Mouse (Mus musculus) kidney, adult 18-20 months (tissue): ENCODE results near the gene Glt6d1.
A peak's percentile ranks its signal among the peaks of the same experiment; 100 is the strongest.
"Not testable (repeated sequence)": the region's sequence is repeated elsewhere in the genome, so short reads cannot be mapped to it uniquely, and the experiment has no call there.

ENCODE experiments used
- DNase-seq: peaks from one replicate; pipeline ENCODE4 v3.0.0; 2021

Glt6d1 gene

DNA sequence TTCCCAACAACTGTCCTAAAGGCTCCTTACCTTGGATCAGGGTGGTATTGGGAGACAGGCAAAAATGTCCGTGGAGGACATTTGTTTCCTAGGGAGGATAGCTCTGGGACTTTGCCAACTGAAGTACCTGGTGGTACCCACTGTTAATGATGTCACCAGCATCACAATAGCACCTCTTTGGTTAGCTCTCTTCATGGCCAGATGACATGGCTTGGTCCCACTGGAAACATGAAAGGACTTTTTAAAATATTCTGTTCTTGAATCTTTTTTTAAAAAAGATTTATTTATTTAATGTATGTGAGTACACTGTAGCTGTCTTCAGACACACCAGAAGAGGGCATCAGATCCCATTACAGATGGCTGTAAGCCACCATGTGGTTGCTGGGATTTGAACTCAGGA lies at the start of gene Glt6d1:
Gene Glt6d1 (minus strand): TSS at position 101 of the 400 bp plus-strand sequence.
- not testable (repeated sequence) for DNase-seq

DNA sequence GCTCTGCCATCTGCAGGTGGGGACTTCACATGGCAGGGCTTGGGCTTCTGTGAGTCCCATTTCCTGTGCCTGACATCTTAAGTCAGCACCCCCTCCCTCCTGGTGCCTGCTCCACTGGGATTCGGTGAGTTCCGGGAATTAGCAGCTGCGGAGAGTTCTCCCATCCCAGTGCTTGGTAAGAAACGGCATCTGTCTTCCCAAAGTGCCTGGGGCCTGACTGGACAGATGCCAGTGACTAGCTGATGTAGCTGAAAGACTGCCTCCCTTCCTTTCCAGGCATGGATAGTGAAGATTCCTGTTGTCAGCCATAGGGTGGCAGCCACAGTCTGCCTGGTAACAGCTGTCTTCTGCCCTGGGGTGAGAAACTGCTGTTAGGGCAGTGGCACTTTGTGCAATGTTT lies 49.8 kb upstream of the Glt6d1 start:
- DNase-seq: no peak

GRCm38 (mm10) chr2:25864230-25864629 lies 48.6 kb upstream of the Glt6d1 start:
- no peak for DNase-seq

GRCm38 (mm10) chr2:25863337-25864131 lies 47.9 kb upstream of the Glt6d1 start, which contains the start of gene Kcnt1:
Gene Kcnt1, plus strand, starts transcription at chr2:25863734.
- DNase-seq: peak; percentile 57

DNA sequence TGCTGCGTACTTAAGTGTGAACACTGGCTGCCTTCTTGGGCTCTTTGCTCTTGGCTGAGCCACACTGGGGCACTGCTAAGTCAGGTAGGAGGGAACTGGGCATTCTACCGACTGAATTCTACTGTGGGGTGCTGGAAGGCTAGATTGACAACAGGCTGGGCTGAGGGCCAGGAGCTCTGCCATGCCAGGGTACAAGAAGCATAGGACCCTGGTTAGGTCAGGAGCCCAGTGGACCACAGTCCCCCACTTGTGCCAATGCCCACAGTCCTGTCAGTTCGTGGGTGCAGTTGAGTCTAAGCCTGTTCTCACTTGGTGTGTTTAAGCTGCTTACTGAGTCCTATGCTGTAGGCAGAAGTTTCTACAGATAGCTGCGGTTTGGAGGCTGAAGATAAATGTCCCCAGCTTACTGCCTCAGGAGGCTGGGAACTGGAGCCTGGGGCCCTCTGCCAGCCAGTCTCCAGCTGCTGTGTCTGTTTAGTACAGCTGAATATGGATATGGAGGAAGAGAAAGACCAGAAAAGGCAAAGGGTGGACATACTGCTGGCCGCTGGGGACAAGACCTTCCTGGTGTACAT lies 47.1 kb upstream of the Glt6d1 start:
- DNase-seq: no peak

- DNase-seq: peak; percentile 48
Measured at GRCm38 (mm10) chr2:25862038-25862437, 46.4 kb upstream of the Glt6d1 start.

- DNase-seq: no peak
Measured at GRCm38 (mm10) chr2:25859891-25860290, 44.2 kb upstream of the Glt6d1 start.

GRCm38 (mm10) chr2:25853998-25854397 lies 38.4 kb upstream of the Glt6d1 start:
- no peak for DNase-seq

DNA sequence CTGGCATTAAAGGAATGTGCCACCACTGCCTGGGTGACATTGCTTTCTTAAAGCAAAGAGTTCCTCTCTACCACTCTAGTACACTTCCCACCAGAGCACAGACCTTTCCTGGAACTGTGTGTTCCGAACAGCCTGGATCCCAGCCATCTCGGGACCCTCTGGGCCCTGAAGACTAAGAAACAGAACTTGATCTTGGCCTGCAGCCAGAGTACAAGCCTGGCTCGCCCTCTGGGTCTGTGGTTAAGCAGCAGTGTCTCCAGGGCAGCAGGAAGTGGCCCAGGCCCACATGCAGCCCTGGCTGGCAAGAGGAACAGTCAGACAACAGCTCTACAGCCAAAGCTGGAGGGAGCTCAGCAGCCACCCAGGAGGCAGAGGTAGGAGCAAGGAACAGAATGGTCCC lies 37.0 kb upstream of the Glt6d1 start:
- DNase-seq: peak; percentile 52

DNA sequence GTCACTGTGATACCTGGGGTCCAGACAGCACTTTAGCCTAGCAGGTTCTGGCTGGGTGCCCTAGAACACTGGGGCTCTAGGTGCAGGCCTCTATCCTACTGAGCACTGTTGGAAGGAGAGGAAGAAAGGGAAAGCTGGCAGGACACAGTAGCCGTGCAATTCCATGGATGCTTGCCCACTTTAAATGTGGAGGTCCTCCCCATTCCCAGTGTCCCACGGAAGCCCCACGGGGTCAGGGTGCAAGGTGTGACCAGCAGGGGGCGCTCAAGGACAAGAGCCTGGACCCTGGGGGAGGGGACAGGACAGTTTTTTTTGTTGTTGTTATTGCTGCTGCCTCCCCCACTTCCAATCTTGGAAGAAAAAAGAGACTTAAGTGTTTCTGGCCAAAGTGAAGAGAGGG lies 34.7 kb upstream of the Glt6d1 start:
- peak; percentile 63 for DNase-seq

GRCm38 (mm10) chr2:25847226-25847625 lies 31.6 kb upstream of the Glt6d1 start, which contains the start of gene Sohlh1:
Gene Sohlh1, minus strand, starts transcription at chr2:25847248.
- no peak for DNase-seq

GRCm38 (mm10) chr2:25846516-25846915 lies 30.9 kb upstream of the Glt6d1 start:
- DNase-seq: no peak

DNA sequence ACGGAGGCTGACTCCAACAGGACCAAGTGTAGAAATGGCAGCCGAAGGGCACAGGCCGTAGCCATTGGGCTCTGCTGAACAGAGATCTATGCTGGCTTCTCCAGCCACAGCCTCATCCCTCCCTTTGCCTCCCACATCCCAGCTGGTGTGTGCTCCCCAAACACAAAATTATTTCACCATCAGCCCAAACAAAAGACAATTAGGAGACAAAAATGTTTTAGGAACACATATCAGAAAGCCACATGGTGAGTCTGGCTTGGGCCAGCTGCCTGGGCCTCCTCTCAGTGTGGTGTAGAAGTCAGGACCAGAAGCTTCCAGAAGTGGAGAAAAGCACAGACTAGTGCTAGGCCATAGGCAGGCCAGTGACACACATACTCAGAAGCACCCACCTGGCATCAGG lies 28.4 kb upstream of the Glt6d1 start:
- no peak for DNase-seq

GRCm38 (mm10) chr2:25842758-25843157 lies 27.1 kb upstream of the Glt6d1 start:
- DNase-seq: no peak

- DNase-seq: no peak
Measured at GRCm38 (mm10) chr2:25842161-25842560, 26.5 kb upstream of the Glt6d1 start.

- DNase-seq: peak; percentile 79
Measured at GRCm38 (mm10) chr2:25836291-25836690, 20.6 kb upstream of the Glt6d1 start.

- no peak for DNase-seq
Measured at GRCm38 (mm10) chr2:25830786-25831185, 15.1 kb upstream of the Glt6d1 start.

DNA sequence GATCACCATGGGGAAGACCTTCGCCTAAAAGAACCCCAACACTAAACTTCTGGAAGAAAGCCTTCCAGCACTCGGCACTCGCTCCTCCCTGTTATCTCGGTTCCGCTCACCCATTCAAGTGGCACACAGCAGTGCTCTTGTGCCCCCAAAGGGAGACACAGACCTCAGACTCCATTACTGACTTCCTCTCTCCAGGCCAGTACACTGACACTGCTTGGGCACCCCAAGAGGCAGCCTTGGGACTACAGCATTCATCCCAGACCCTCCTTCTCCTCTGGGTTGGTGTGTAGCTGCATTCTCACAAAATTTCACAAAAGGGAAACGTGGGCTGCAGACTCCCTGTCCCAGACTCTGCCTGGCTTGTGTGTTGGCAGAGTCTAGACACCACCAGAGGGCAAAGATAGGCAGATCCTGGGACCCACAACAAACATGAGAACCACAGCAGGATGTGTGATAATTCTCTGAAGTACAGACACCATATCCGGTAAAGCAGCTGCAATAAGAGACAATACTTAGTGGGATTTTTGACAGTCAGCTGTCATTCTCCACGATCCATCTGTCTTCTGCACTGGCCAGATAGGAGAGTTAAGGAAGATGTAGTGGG lies 12.8 kb upstream of the Glt6d1 start:
- DNase-seq: no peak

GRCm38 (mm10) chr2:25824751-25825150 lies 9.1 kb upstream of the Glt6d1 start:
- DNase-seq: no peak

- no peak for DNase-seq
Measured at GRCm38 (mm10) chr2:25822806-25823205, 7.2 kb upstream of the Glt6d1 start, which contains the start of gene Lcn9. Gene Lcn9, plus strand, starts transcription at chr2:25823153.

GRCm38 (mm10) chr2:25813364-25813763 lies 2.3 kb downstream of the Glt6d1 start:
- no peak for DNase-seq

- no peak for DNase-seq
Measured at GRCm38 (mm10) chr2:25811711-25812110, 3.9 kb downstream of the Glt6d1 start.

- DNase-seq: no peak
Measured at GRCm38 (mm10) chr2:25798065-25798464, 17.6 kb downstream of the Glt6d1 start.

DNA sequence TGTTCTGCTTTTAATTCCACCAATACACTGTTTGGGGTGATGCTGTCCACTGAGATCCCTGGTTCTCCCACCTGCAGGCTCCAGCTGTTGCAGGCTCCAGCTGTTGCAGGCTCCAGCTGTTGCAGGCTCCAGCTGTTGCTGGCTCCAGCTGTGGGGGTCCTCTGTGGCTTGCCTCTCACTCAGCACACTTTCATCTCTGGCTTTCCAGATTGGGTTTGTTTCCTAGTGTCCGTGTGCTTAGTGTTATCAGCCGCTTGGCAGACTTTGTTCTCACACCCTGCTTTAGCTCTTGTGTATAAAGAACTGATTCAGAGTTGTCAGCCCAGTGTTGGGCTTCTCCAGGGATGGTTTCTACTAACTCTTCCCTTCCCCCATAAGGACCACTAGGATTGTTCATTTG lies 18.0 kb downstream of the Glt6d1 start:
- no peak for DNase-seq
